Mouse (Mus musculus) cortical plate, adult 2 months (tissue): Measurements from ENCODE around the gene Wdr95.

Experiments used
- CTCF ChIP-seq: fragments of 200-500 bp; IDR thresholded peaks from 2 replicates; pipeline ENCODE4 v1.5.1; 2011; ENCODE audit warnings: mild to moderate bottlenecking, control low read depth, low read length; ENCODE audit not compliant: insufficient read depth; ENCODE audit errors: extremely low read depth
- POLR2A ChIP-seq: fragments of 200-500 bp; IDR thresholded peaks from 2 replicates; pipeline ENCODE4 v1.6.1; 2011; ENCODE audit warnings: mild to moderate bottlenecking, low read length, control low read depth; ENCODE audit not compliant: insufficient read depth; ENCODE audit errors: extremely low read depth

DNA sequence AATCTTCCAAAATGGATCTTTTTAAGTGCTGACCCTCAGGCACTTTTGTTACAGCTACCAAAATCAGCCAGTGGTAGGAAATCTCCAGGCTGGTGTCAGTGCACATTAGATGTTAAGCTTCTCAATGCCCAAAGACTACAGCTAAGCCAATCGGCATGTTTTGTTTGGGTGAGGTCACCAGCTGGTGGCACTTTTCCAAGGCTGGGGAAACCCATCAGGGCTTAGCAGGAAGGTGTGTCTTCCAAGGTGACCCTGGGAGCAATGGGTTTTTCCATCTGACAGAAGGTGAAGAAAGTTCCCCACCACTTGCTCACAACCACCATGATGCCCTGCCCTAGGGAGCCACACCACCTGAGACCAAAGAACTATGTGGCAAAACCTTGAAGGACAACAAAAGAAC is 87.7 kb downstream of the Wdr95 start:
- TF ChIP-seq CTCF: no peak
- TF ChIP-seq POLR2A: no peak
